Mouse (Mus musculus) ES-E14 (cell line): Measurements from ENCODE around the gene Cox19.

Experiments
- CHD2 ChIP-seq: IDR thresholded peaks from 2 replicates; pipeline ENCODE4 v1.6.1; 2014; ENCODE audit warnings: mild to moderate bottlenecking, low read depth, low read length, inconsistent platforms
- HCFC1 ChIP-seq: IDR thresholded peaks from 2 replicates; pipeline ENCODE4 v1.6.1; 2012; ENCODE audit warnings: low read length, inconsistent platforms, borderline replicate concordance; ENCODE audit not compliant: insufficient read depth
- MAFK ChIP-seq: IDR thresholded peaks from 2 replicates; pipeline ENCODE4 v1.6.1; 2014; ENCODE audit warnings: mild to moderate bottlenecking, low read depth, low read length, inconsistent platforms; ENCODE audit not compliant: insufficient read depth
- ZC3H11A ChIP-seq: IDR thresholded peaks from 2 replicates; pipeline ENCODE4 v1.6.1; 2012; ENCODE audit warnings: low read depth, mild to moderate bottlenecking, inconsistent platforms, low read length, borderline replicate concordance
- ZNF384 ChIP-seq: IDR thresholded peaks from 2 replicates; pipeline ENCODE4 v1.6.1; 2012; ENCODE audit warnings: low read depth, low read length, inconsistent platforms

DNA sequence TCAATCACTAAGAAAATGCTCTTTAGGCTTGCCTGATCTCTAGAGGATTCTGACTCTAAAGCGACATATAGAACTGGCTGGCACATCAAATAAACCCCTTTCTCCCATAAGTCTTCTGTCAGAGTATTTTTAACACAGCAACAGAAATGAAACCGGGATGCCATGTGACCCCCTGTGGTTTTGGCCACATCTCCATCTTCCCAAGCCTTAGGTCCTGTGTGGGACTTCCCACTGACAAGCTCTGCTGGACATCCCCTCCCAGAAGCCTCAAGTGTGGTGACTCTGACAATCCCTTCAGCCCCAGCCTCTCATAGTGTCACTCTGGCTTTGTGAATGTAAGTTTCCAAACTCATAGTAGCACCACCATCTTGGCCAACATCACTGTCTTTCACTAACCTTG is 57.1 kb downstream of the Cox19 start:
- TF ChIP-seq MAFK (no peak), HCFC1 (no peak), CHD2 (no peak), ZC3H11A (no peak), ZNF384 (no peak)
